Comparison of ENCODE assay signal across 40 mouse cellular contexts in the genomic region with DNA sequence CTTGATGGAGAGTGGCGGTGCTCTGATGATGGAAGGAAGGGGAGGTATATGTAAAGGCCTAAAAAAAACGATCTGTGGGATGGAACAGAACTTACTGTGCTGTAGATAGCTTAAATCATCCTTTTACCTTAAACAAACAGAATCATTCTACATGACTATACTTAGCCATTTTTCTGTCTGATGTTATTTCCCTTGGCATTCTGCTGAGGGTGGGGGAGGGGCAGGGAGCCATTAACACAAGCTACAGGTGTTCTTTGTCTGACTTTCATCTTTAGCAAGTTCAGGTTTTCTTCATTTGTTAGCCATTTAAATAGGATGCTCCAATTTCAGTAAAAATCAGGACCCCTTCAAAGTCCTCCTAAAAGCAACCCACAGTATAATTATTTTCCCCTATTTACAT. TPM values are rescaled to one million over a fixed set of nuclear protein-coding genes. Genes with fewer than 3 reads are reported as not detected.
DNase-seq lines count a peak whose midpoint lies in the region; ATAC-seq and TF ChIP-seq lines count a peak whose summit lies in the region.
"Had no signal": no experiment of that assay in that cellular context is flagged by ENCODE, and none has a peak within 500 bp of the region (broad histone marks: within the 10 kb centered on the region; RNA-seq: fewer than 3 reads in every experiment).

No protein-coding gene starts in this region.

- H3K79me2 ChIP-seq in CH12.LX (replicated peaks; ENCODE audit: control insufficient read depth, extremely low read depth, insufficient read depth, poor library complexity, severe bottlenecking), result peaks cover 81% of the 10 kb centered on the region

- no peak for TF ChIP-seq RAD21 in CH12.LX (IDR thresholded peaks at IDR 0.05; ENCODE audit: low read depth, low read length)

- WGBS in liver, postnatal 0 days (ENCODE audit: insufficient replicate concordance), result 58% methylated on average over 2 of the region's 2 CpGs
- WGBS in liver, embryonic 11.5 days, result 83% methylated on average over 2 of the region's 2 CpGs

- no peaks in the 10 kb centered on the region for H3K9me3 ChIP-seq in liver, postnatal 0 days (ENCODE audit: low read length)
- no peaks in the 10 kb centered on the region for H3K9me3 ChIP-seq in liver, embryonic 11.5 days (ENCODE audit: control insufficient read depth, low read length)
- H3K9me3 ChIP-seq in CH12.LX (replicated peaks; ENCODE audit: low read length), result no peaks in the 10 kb centered on the region
- H3K9me3 ChIP-seq: forebrain, embryonic 13.5 days; heart, embryonic 10.5 days; hindbrain, embryonic 10.5 days; hindbrain, embryonic 15.5 days; intestine, embryonic 15.5 days; limb, embryonic 10.5 days; limb, embryonic 15.5 days; midbrain, embryonic 13.5 days had no signal

- ATAC-seq in CD4-positive, CD25-positive, alpha-beta regulatory T cell, adult 4 months, result no peak
- ATAC-seq in liver, postnatal 0 days, result no peak
- no peak for ATAC-seq in liver, embryonic 11.5 days (replicated peaks; ENCODE audit: low FRiP score)
- ATAC-seq: activated CD4-positive, CD25-positive, alpha-beta regulatory T cell, adult 4 months; forebrain, embryonic 13.5 days; intestine, embryonic 15.5 days; midbrain, embryonic 13.5 days had no signal

- H3K36me3 ChIP-seq in liver, postnatal 0 days (replicated peaks; ENCODE audit: insufficient read depth, low read length), result peaks cover 26% of the 10 kb centered on the region
- H3K36me3 ChIP-seq in liver, embryonic 11.5 days (ENCODE audit: control insufficient read depth, insufficient read depth, low read length), result peaks cover 12% of the 10 kb centered on the region; the same call in 1 of the 2 replicates
- H3K36me3 ChIP-seq in CH12.LX (replicated peaks in 1 of 2; ENCODE audit: control insufficient read depth in 1 of 2, insufficient read depth in 1 of 2, low read length in 1 of 2), result peaks cover 14 to 62% of the 10 kb centered on the region in 2 experiments
- H3K36me3 ChIP-seq: intestine, embryonic 15.5 days had no signal

- H3K4me2 ChIP-seq in liver, postnatal 0 days (ENCODE audit: low read depth, low read length), result peak overlapping the region; percentile 8
- H3K4me2 ChIP-seq in liver, embryonic 11.5 days, result no peak overlapping the region
- H3K4me2 ChIP-seq in CH12.LX (ENCODE audit: insufficient read depth, low read depth, poor library complexity, severe bottlenecking), result peak overlapping the region; percentile 55; the same call in 1 of the 2 replicates
- H3K4me2 ChIP-seq: forebrain, embryonic 13.5 days; hindbrain, embryonic 15.5 days; intestine, embryonic 15.5 days; limb, embryonic 15.5 days; lung, embryonic 14.5 days; midbrain, embryonic 13.5 days had no signal

- dilution Hi-C loops in CH12.LX (cut with MboI; ENCODE audit: extremely low pct_ligation_motif_present, extremely low pct_unique_long_range_greater_than_20kb, low sequenced_read_pairs), result no loop called here

- no peak for TF ChIP-seq POLR2A in CH12.LX (IDR thresholded peaks at IDR 0.05; ENCODE audit: low read depth, low read length)

- H3K4me1 ChIP-seq in liver, postnatal 0 days (ENCODE audit: insufficient read depth), result peaks cover 46% of the 10 kb centered on the region
- H3K4me1 ChIP-seq in liver, embryonic 11.5 days (replicated peaks; ENCODE audit: control insufficient read depth, insufficient read depth, low read length), result peaks cover 26% of the 10 kb centered on the region
- peaks cover 25 to 92% of the 10 kb centered on the region in 2 experiments for H3K4me1 ChIP-seq in CH12.LX (ENCODE audit: control insufficient read depth in 1 of 2, insufficient read depth in 2 of 2)

- no peaks in the 10 kb centered on the region for H3K27me3 ChIP-seq in liver, postnatal 0 days (ENCODE audit: insufficient read depth, low read length)
- no peaks in the 10 kb centered on the region for H3K27me3 ChIP-seq in liver, embryonic 11.5 days (replicated peaks; ENCODE audit: control insufficient read depth, insufficient read depth, low read length)
- H3K27me3 ChIP-seq in CH12.LX (replicated peaks), result no peaks in the 10 kb centered on the region
- H3K27me3 ChIP-seq: forebrain, embryonic 13.5 days; hindbrain, embryonic 15.5 days; intestine, embryonic 15.5 days; limb, embryonic 15.5 days; midbrain, embryonic 13.5 days had no signal

- no peak for TF ChIP-seq EP300 in liver, postnatal 0 days (IDR thresholded peaks at IDR 0.05; ENCODE audit: low read depth)
- no peak for TF ChIP-seq EP300 in CH12.LX (IDR thresholded peaks at IDR 0.05; ENCODE audit: low read length)

- in situ Hi-C loops in CH12.LX (cut with MboI; ENCODE audit: low pct_ligation_motif_present, low pct_unique_long_range_greater_than_20kb, low sequenced_read_pairs), result no loop called here

- peak overlapping the region; percentile 76; the same call in 1 of the 2 replicates for H3K27ac ChIP-seq in liver, postnatal 0 days (ENCODE audit: low read depth)
- no peak overlapping the region for H3K27ac ChIP-seq in liver, embryonic 11.5 days (ENCODE audit: low read depth, low read length)
- H3K27ac ChIP-seq in CH12.LX (ENCODE audit: insufficient read depth, low read depth), result no peak overlapping the region
- H3K27ac ChIP-seq: forebrain, embryonic 13.5 days; heart, embryonic 10.5 days; hindbrain, embryonic 10.5 days; hindbrain, embryonic 15.5 days; intestine, embryonic 15.5 days; kidney, postnatal 0 days; limb, embryonic 10.5 days; limb, embryonic 15.5 days; liver, embryonic 14.5 days; midbrain, embryonic 13.5 days had no signal

- no peak for TF ChIP-seq CTCF in liver, postnatal 0 days (IDR thresholded peaks at IDR 0.05; ENCODE audit: low read depth)
- TF ChIP-seq CTCF in CH12.LX (conservative IDR thresholded peaks at IDR 0.05 in 1 of 2, IDR thresholded peaks at IDR 0.05 in 1 of 2; ENCODE audit: low read depth in 2 of 2, low read length in 2 of 2), result no peak

- no peak overlapping the region for H3K4me3 ChIP-seq in liver, postnatal 0 days (ENCODE audit: low read depth, low read length)
- H3K4me3 ChIP-seq in liver, embryonic 11.5 days (ENCODE audit: low read depth, low read length), result no peak overlapping the region
- H3K4me3 ChIP-seq in CH12.LX (replicated peaks in 1 of 3; ENCODE audit: low read depth in 2 of 3, low read length in 2 of 3, poor library complexity in 1 of 3), result no peak overlapping the region
- H3K4me3 ChIP-seq: forebrain, embryonic 13.5 days; heart, embryonic 10.5 days; hindbrain, embryonic 10.5 days; hindbrain, embryonic 15.5 days; intestine, embryonic 15.5 days; limb, embryonic 10.5 days; limb, embryonic 15.5 days; midbrain, embryonic 13.5 days had no signal

- DNase-seq in CD4-positive, CD25-positive, alpha-beta regulatory T cell, adult 2 months (ENCODE audit: low read depth, low spot score), result peak; percentile 49
- DNase-seq in liver, postnatal 0 days, result no peak
- DNase-seq in liver, embryonic 11.5 days (ENCODE audit: low spot score), result no peak
- no peak for DNase-seq in CH12.LX (ENCODE audit: extremely low read depth)
- DNase-seq in ZHBTc4 (ENCODE audit: low read depth, low spot score), result peak; percentile 59
- DNase-seq in lung, postnatal 4 days, result no peak
- no peak for DNase-seq in cerebellum, adult 9-11 months
- DNase-seq: adrenal gland, adult 8-10 months; cerebellum, adult 8-10 months; cerebellum, postnatal 36 days; gastrocnemius, postnatal 25 days; heart, adult 11 months; heart, postnatal 10 days; kidney, adult 2 months; kidney, postnatal 4 days; lung, embryonic 14.5 days; lung, postnatal 14 days; right cerebral cortex, postnatal 14 days; thymus, postnatal 14 days had no signal

- no peak overlapping the region for H3K9ac ChIP-seq in liver, postnatal 0 days (replicated peaks)
- H3K9ac ChIP-seq in liver, embryonic 11.5 days (ENCODE audit: low read depth, low read length), result no peak overlapping the region
- no peak overlapping the region for H3K9ac ChIP-seq in CH12.LX (ENCODE audit: insufficient read depth, low read depth)
- H3K9ac ChIP-seq: forebrain, embryonic 13.5 days; hindbrain, embryonic 15.5 days; intestine, embryonic 15.5 days; limb, embryonic 15.5 days; liver, embryonic 14.5 days; lung, embryonic 14.5 days; midbrain, embryonic 13.5 days had no signal

RNA-seq across cellular contexts. Expression of a gene that starts 9.6 kb away (rescaled TPM):
- 100 to 1,000 TPM; 614 to 635 TPM for polyA plus RNA-seq in CD4-positive, CD25-positive, alpha-beta regulatory T cell, adult 4 months (2017; shearing (Covaris generic))
- polyA plus RNA-seq in liver, postnatal 0 days (2015; fragmentation: Nextera tagmentation; extraction: Ambion mirVana), result 238 and 254 TPM in 2 replicates
- polyA plus RNA-seq in liver, embryonic 11.5 days (2014; fragmentation: Nextera tagmentation; extraction: Ambion mirVana), result 375 and 384 TPM in 2 replicates
- total RNA-seq in CH12.LX (2012; rRNA removed) (218 and 234 TPM in 2 replicates), CH12.LX (2014; rRNA removed) (455 and 462 TPM in 2 replicates)
- 504 and 522 TPM in 2 replicates for polyA plus RNA-seq in CH12.LX (2012; ENCODE audit: insufficient read length, low read depth)

RNA-seq across cellular contexts. Expression of a gene that starts 32.8 kb away (rescaled TPM):
- 1 to 10 TPM in 1 of 2 experiments, not detected in 1; 1.1 TPM for polyA plus RNA-seq in CD4-positive, CD25-positive, alpha-beta regulatory T cell, adult 4 months (2017; shearing (Covaris generic))
- polyA plus RNA-seq in liver, postnatal 0 days (2015; fragmentation: Nextera tagmentation; extraction: Ambion mirVana), result 0.20 and 0.22 TPM in 2 replicates
- 2.8 and 3.2 TPM in 2 replicates for polyA plus RNA-seq in liver, embryonic 11.5 days (2014; fragmentation: Nextera tagmentation; extraction: Ambion mirVana)
- 0.21 TPM in 1 of 2 replicates, not detected in the other for total RNA-seq in CH12.LX (2012; rRNA removed)
- not detected in 2 replicates for total RNA-seq in CH12.LX (2014; rRNA removed)
- not detected in 2 replicates for polyA plus RNA-seq in CH12.LX (2012; ENCODE audit: insufficient read length, low read depth)
- total RNA-seq: adrenal gland, adult 8-10 months; gastrocnemius, adult 18-20 months; gastrocnemius, postnatal 25 days; heart, postnatal 10 days; left cerebral cortex, postnatal 10 days; megakaryocyte progenitor cell, adult 5-6 weeks; monocyte, adult 5-6 weeks had no signal
- polyA plus RNA-seq: forebrain, embryonic 13.5 days; hindbrain, embryonic 15.5 days; neural tube, embryonic 14.5 days had no signal

RNA-seq across cellular contexts. Expression of a gene that starts 39.0 kb away (rescaled TPM):
- polyA plus RNA-seq in CD4-positive, CD25-positive, alpha-beta regulatory T cell, adult 4 months (2017; shearing (Covaris generic)), result 100 to 1,000 TPM; 205 to 288 TPM
- 105 and 109 TPM in 2 replicates for polyA plus RNA-seq in liver, postnatal 0 days (2015; fragmentation: Nextera tagmentation; extraction: Ambion mirVana)
- polyA plus RNA-seq in liver, embryonic 11.5 days (2014; fragmentation: Nextera tagmentation; extraction: Ambion mirVana), result 190 and 193 TPM in 2 replicates
- total RNA-seq in CH12.LX (2012; rRNA removed), result 151 and 163 TPM in 2 replicates
- total RNA-seq in CH12.LX (2014; rRNA removed), result 103 and 108 TPM in 2 replicates
- polyA plus RNA-seq in CH12.LX (2012; ENCODE audit: insufficient read length, low read depth), result 172 and 193 TPM in 2 replicates

RNA-seq across cellular contexts. Expression of a gene that starts 39.2 kb away (rescaled TPM):
- 10 to 100 TPM; 78.8 to 83.8 TPM for polyA plus RNA-seq in CD4-positive, CD25-positive, alpha-beta regulatory T cell, adult 4 months (2017; shearing (Covaris generic))
- 46.7 and 50.0 TPM in 2 replicates for polyA plus RNA-seq in liver, postnatal 0 days (2015; fragmentation: Nextera tagmentation; extraction: Ambion mirVana)
- 79.7 and 84.3 TPM in 2 replicates for polyA plus RNA-seq in liver, embryonic 11.5 days (2014; fragmentation: Nextera tagmentation; extraction: Ambion mirVana)
- total RNA-seq in CH12.LX (2012; rRNA removed) (117 and 154 TPM in 2 replicates), CH12.LX (2014; rRNA removed) (42.7 and 45.5 TPM in 2 replicates)
- polyA plus RNA-seq in CH12.LX (2012; ENCODE audit: insufficient read length, low read depth), result 263 and 318 TPM in 2 replicates

RNA-seq across cellular contexts. Expression of a gene that starts 51.1 kb away (rescaled TPM):
- not detected for polyA plus RNA-seq in CD4-positive, CD25-positive, alpha-beta regulatory T cell, adult 4 months (2017; shearing (Covaris generic))
- polyA plus RNA-seq in liver, postnatal 0 days (2015; fragmentation: Nextera tagmentation; extraction: Ambion mirVana), result not detected in 2 replicates
- polyA plus RNA-seq in liver, embryonic 11.5 days (2014; fragmentation: Nextera tagmentation; extraction: Ambion mirVana), result not detected in 2 replicates
- total RNA-seq in CH12.LX (2012; rRNA removed) (not detected in 2 replicates), CH12.LX (2014; rRNA removed) (not detected in 2 replicates)
- not detected in 2 replicates for polyA plus RNA-seq in CH12.LX (2012; ENCODE audit: insufficient read length, low read depth)
- total RNA-seq: adrenal gland, postnatal 4 days; gastrocnemius, adult 18-20 months; gastrocnemius, postnatal 25 days; heart, postnatal 10 days; left cerebral cortex, postnatal 10 days; megakaryocyte progenitor cell, adult 5-6 weeks; monocyte, adult 5-6 weeks had no signal
- polyA plus RNA-seq: activated CD4-positive, CD25-positive, alpha-beta regulatory T cell, adult 4 months; embryonic facial prominence, embryonic 11.5 days; forebrain, embryonic 13.5 days; heart, embryonic 10.5 days; hindbrain, embryonic 10.5 days; hindbrain, embryonic 15.5 days; intestine, embryonic 15.5 days; kidney, adult 2 months; kidney, postnatal 0 days; limb, embryonic 15.5 days; liver, embryonic 14.5 days; lung, embryonic 14.5 days; midbrain, embryonic 13.5 days; neural tube, embryonic 14.5 days; small intestine, adult 2 months; stomach, embryonic 14.5 days had no signal

Comparison
In these comparisons a context has a peak if more than half of its experiments do, and no peak if none do; other contexts are left out.
1. DNase-seq: peak in CD4-positive, CD25-positive, alpha-beta regulatory T cell, adult 2 months (single experiment) and ZHBTc4 (single experiment); none in liver, postnatal 0 days (single experiment), liver, embryonic 11.5 days (single experiment), CH12.LX (single experiment), lung, postnatal 4 days (0 of 2) and cerebellum, adult 9-11 months (single experiment).